Mouse (Mus musculus) megakaryocyte-erythroid progenitor cell, adult 5-6 weeks (primary cell): Measurements from ENCODE around the gene Aip. TPM values are rescaled to one million over a fixed set of nuclear protein-coding genes. Genes with fewer than 3 reads are reported as not detected.
"Not testable (repeated sequence)": the region's sequence is repeated elsewhere in the genome, so short reads cannot be mapped to it uniquely, and the experiment has no call there.

Source experiments
- ATAC-seq: replicated peaks from 2 replicates; pipeline ENCODE4 v1.8.0; 2016; ENCODE audit warnings: mild to moderate bottlenecking, inconsistent platforms; ENCODE audit not compliant: severe bottlenecking, poor library complexity, low FRiP score, low TSS enrichment
- total RNA-seq, 2 experiments: library from RNA; stranded (forward) in 1 of 2; stranded (reverse) in 1 of 2; fragments of 200-1000, 215-1000 nt in 1 of 2; fragments of >200 nt in 1 of 2; fragmentation: Nextera tagmentation in 1 of 2; gene quantifications; 2 replicates each; pipeline ENCODE4 v1.2.3; 2014 to 2017

The Aip gene
- total RNA-seq, 2 experiments from 2014 or later: 23.2 to 31.2 TPM

- no peak for ATAC-seq
These were observed 13.8 kb upstream of the Aip start, which contains the start of gene Gpr152 for GRCm38 (mm10) chr19:4139446-4139845. TSS of gene Gpr152 (plus strand) at chr19:4139787.

- no peak for ATAC-seq
These were observed 12.3 kb upstream of the Aip start for GRCm38 (mm10) chr19:4137913-4138312.

- peak; percentile 65; the same call in 1 of the 2 replicates for ATAC-seq
These were observed 10.8 kb upstream of the Aip start for GRCm38 (mm10) chr19:4136463-4136862.

- ATAC-seq: peak; percentile 74; the same call in 1 of the 2 replicates
These were observed 10.3 kb upstream of the Aip start for GRCm38 (mm10) chr19:4135963-4136345.

GRCm38 (mm10) chr19:4135229-4135962 is 9.7 kb upstream of the Aip start:
- not testable (repeated sequence) for ATAC-seq

- ATAC-seq: no peak
These were observed 8.7 kb upstream of the Aip start for GRCm38 (mm10) chr19:4134354-4134753.

- ATAC-seq: 0 out of 2 replicates have a peak, but pooled peaks have one; percentile 37
These were observed 6.1 kb upstream of the Aip start for GRCm38 (mm10) chr19:4131768-4132167.

- peak; percentile 50 for ATAC-seq
These were observed 5.4 kb upstream of the Aip start for GRCm38 (mm10) chr19:4131075-4131474.

- no peak for ATAC-seq
These were observed 4.4 kb upstream of the Aip start for GRCm38 (mm10) chr19:4130106-4130505.

- no peak for ATAC-seq
These were observed 3.8 kb upstream of the Aip start for GRCm38 (mm10) chr19:4129462-4129861.

GRCm38 (mm10) chr19:4126759-4127495 is 1.3 kb upstream of the Aip start:
- no peak for ATAC-seq

GRCm38 (mm10) chr19:4125268-4125667 is 390 bp downstream of the Aip start:
- ATAC-seq: not testable (repeated sequence)

GRCm38 (mm10) chr19:4124432-4124831 is 1.2 kb downstream of the Aip start:
- ATAC-seq: no peak

GRCm38 (mm10) chr19:4122411-4123370 is 3.0 kb downstream of the Aip start:
- ATAC-seq: no peak

GRCm38 (mm10) chr19:4121896-4122295 is 3.8 kb downstream of the Aip start:
- not testable (repeated sequence) for ATAC-seq

GRCm38 (mm10) chr19:4121097-4121805 is 4.4 kb downstream of the Aip start:
- ATAC-seq: peak; percentile 87

GRCm38 (mm10) chr19:4120496-4120895 is 5.2 kb downstream of the Aip start:
- no peak for ATAC-seq

- no peak for ATAC-seq
These were observed 5.8 kb downstream of the Aip start for GRCm38 (mm10) chr19:4119716-4120487.
